Mouse (Mus musculus) embryo, embryonic 9.5 days (tissue): ENCODE results near the gene Gm340.

Source experiments
- DNase-seq: peaks from one replicate; pipeline ENCODE4 v3.0.0-alpha.2; 2017; ENCODE audit errors: extremely low spot score

The Gm340 gene

DNA sequence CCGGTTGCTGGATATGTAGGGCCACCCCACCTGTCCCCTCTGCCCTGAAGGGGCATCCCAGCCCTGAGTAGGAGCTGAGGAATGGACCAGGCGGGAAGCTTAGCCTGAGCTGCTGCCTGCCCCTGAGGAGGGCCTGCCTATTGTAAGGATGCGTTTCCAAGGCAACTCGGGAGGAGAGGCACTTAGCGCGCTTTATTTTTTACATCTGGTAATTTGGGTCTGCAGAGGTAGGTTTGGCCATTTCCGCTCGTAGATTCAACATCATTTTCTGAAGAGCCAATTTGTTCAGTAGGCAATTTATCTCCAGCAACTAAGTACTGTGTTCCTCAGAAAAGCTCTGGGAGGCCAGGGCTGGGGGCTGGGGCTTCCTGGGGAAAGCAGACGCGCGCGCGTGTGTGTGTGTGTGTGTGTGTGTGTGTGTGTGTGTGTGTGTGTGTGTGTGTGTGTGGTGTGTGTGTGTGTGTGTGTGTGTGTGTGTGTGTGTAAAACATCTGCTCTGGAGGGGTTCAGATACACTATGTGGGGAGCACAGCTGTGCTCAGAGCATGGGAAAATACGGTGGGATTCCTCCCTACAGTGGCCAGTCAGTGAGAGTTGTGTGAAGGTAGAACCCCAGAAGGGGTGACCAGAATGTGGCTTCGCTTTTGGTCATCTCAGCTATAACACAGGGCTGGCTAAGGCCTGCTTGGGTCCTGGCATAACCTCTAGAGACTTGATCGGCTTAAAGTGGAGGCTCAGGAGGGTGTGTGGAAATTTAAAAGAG is 31.3 kb downstream of the Gm340 start:
- DNase-seq = peak; percentile 50

DNA sequence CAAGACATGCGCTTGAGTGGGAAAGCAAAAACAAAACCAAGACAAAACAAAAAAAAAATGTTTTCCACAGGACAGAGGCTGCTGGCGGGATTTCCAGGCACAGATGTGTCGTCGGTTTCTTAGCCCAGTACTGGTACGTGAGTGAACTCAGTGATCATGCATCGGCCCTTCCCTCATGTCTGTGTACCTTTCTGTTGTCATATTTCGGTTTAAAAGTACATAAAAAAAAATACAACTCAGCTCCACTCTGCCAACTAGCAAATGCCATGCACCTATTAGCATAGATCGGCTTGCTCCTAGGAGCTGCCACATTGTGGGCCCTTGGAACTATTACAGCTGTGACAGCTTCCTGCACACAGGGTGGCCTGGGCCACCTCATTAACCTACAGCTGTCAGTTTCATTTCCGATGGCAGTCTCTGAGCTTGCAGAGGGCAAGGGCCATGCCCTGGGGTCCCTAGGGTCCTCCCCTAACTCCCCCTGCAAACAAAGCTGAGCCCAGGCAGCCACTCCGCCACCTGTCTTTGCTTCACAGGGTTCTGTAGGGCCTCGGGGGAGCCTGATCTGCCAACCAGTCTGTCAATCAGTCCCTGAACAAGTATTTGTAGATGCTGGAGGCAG is 33.5 kb downstream of the Gm340 start:
- peak; percentile 77 for DNase-seq

DNA sequence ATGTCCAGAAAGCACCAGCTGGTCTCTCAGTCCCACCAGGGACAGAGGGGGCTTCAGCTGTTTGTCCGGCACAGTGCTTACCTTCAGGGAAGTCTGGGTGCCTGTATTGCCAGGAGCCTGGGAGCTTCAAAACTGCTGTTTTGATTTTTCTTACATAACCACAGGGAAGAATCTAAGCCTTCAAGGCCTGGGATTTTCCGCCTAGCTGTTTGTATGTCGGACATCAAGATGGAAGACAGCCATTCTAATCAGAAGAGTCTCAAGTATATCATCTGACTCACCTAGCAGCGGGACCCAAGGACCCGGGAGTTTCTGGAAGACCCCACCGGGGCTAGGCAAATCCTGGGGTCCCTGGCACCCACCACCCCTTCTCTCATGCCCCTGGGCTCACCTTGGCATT is 34.1 kb downstream of the Gm340 start:
- no peak for DNase-seq

DNA sequence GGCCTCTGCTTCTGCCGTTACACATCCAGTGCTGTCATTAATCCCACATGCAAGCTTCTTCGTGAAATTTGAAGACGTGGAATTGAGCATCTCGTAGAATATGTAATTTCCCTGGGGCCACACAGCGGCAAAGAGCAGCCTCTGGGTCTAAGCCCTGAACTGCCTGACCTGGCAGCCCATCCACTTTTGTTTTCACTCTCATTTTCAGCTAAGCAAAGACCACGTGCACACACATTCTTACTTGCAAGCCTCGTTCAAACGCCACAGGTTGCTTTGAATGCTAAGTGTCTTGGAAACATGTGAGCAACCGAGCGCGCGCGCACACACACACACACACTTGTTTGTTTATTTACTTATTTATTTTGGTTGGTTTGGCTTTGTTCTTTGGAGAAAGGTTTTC is 34.9 kb downstream of the Gm340 start:
- no peak for DNase-seq

DNA sequence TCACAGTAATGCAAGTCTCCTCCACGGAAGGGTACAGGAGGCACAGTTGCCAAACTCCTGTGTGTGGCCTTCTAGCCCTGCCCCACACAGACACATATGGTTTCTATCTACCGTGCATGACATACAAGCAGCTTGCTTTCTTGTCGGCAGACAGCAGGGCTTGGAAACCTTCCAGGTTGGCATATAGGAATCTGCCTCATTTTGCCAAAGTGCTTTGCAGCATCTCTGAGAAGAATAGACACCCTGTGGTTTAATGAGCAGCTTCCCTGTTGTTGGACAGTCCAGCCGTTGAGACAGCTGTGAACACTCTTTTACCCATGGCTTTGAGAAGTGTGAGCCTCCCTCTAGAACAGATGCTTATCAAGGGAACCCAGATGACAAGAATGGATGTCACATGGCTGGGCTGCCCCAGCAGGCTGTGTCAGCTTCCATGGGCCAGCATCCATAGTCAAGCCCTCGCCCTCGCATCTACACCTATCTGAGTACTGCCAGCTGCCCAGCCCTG is 36.0 kb downstream of the Gm340 start:
- DNase-seq = no peak

- no peak for DNase-seq
Observed at GRCm38 (mm10) chr19:41618771-41619385, 36.7 kb downstream of the Gm340 start.

DNA sequence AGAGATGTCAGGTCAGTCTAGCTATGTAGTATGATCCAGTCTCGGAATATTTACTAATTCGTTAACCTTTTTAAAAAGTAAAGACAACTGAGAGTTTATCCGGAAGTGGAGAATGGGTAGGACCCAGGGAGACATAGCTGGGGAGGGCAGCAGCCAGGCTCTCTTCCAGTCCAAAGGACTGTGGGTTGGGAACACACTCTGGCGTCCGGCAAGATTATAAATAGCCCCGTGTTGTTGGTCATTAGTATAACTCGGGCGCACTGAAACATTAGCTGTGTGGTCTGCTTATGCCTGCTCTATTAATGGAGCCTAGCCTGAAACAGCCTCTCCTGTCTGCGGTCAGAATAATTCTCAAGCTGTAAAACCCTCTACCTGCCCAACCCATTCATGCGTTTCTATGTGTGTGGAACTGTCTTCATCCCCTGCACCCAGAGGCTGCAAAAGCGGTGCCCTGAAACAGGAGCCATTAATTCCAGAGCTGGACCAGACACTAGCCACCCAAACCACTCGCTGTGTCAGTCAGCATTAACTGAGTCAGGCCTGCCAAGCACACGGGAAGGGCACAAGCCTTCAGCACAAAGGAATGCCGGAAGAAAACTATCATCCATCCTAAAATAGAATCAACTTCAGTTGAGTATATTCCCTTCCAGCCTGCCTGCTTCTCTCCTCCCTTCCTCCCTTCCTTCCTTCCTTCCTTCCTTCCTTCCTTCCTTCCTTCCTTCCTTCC is 38.4 kb downstream of the Gm340 start:
- DNase-seq = no peak

DNA sequence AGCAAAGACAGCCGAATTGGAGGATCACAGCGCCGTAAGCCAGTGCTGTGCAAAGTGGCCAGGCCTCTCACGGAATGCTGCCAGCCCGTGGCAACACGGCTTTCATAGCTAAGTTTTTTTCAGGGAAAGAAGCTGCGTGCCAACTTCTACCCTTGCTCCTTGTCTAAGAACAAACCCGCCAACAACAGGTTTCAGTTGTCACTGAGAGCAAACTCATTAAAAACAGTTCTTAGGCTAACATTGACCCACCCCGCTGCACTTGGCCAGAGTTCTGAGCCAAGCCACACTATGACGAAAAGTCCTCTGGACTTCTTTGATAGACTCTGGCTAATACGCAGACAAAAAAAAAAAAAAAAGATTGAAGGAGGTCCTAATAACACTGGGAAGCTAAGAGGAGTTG is 46.8 kb downstream of the Gm340 start:
- no peak for DNase-seq

DNA sequence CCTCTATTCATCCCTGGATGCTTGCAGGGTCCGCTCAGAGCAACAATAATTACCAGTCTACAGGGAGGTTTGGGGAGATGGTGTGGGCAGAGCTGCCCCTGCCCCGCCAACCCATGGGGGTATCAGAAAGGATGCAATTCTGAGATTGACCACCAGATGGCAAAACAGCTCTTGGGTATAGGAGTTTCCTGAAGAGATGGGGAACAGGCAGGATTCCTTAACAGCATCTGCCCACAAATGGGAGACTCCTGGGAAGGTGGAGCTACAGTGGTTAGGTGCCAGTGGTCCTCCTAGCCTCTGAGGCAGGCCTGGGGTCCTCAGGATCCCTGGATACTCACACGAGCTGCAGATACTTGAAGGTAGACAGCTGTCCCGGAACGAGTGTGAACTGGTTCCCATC is 47.4 kb downstream of the Gm340 start:
- peak; percentile 71 for DNase-seq

GRCm38 (mm10) chr19:41634099-41634498 is 51.9 kb downstream of the Gm340 start:
- no peak for DNase-seq

- DNase-seq = no peak
Observed at GRCm38 (mm10) chr19:41634999-41635398, 52.8 kb downstream of the Gm340 start.
